Mouse (Mus musculus) embryonic facial prominence, embryonic 13.5 days (tissue): ENCODE measurements around the gene Slc9a7. TPM values are rescaled to one million over a fixed set of nuclear protein-coding genes. Genes with fewer than 3 reads are reported as not detected.

Experiments used
- polyA plus RNA-seq: library from polyadenylated mRNA; unstranded; fragments of >200 nt; fragmentation: Nextera tagmentation; extraction: Ambion mirVana; gene quantifications from 2 replicates; pipeline ENCODE4 v1.2.1, GENCODE M21; 2015

Gene Slc9a7
- polyA plus RNA-seq, 1 experiment from 2014 or later = 0.60 TPM

Other genes with a start within 250 kb of the Slc9a7 start
- gene Chst7, start 232.2 kb downstream of the Slc9a7 start, polyA plus RNA-seq = 2.1 and 2.6 TPM in 2 replicates
- 20.7 and 22.8 TPM in 2 replicates for gene Rp2, start 72.7 kb upstream of the Slc9a7 start, polyA plus RNA-seq
- gene Jade3, start 133.9 kb upstream of the Slc9a7 start, polyA plus RNA-seq = 6.1 and 6.2 TPM in 2 replicates